Mouse (Mus musculus) frontal cortex, postnatal 14 days (tissue): ENCODE results near the gene Lamtor3.
"Not testable (repeated sequence)": the region's sequence is repeated elsewhere in the genome, so short reads cannot be mapped to it uniquely, and the experiment has no call there.

Experiments used
- DNase-seq, 2 experiments: peaks; one replicate each; pipeline ENCODE4 v3.0.0; 2022; ENCODE audit warnings: low spot score in 2 of 2

Lamtor3 gene

DNA sequence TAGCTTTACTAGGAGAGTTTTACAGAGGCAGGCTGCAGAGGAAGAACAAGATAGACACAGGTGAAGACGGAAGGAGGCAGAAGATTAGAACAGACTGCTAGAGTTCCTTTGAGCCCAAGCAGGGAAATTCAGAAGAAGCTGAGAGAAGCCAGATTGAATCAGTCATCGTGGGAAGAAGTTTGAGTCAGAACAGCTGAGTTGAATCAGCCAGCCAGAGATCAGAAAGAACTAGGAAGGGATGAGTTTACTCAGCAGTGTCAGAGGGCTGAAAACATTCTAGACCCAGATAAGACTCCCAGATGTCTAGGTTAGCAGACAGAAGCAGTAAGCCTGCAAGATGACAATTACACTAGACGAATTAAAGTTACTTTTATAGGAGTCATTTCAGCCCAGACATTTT, 15.7 kb downstream of the Lamtor3 start:
- DNase-seq: no peak

DNA sequence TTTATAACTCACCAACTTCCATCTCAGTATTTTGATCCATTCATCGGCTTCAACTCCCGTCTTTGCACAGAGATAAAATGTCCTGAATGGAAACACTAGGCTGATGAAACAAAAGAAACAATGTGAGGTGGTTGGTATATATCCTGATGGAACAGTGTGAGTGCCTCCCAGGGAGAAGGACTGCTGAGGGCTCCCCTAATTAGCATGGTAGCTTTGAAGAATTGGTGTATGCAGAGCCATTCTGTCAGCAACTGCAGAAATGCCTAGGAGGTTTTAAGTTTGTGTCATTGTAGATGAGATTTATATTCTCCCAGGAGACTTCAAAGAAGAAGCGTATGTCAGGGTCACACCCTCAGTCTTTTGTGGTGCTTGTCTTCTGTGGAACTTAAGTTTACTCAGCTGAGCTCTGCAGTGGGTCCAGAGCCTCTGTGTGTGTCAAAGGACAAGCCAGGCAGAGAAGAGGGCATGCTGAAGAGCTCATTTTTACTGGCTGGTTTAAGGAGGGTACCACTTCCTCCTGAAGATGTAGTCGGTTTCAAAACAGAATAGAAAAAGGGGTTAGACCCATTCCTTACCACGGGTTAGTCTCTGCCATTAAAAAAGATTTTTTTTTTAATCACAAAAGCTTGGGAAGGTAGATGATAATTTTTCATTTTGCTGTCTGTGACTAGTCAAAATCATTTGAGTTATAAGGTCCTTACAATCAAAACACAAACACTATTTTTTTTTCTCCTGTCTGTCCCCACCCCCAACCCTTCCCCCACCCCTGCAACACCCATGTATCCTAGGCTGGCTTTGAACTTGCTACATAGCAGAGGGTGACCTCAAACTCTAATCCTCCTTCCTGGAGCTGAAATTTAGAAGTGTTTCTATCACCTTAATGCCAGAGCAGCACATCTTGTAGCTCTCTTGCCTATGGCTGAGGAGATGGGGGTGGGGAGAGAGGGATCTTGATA, 17.5 kb downstream of the Lamtor3 start:
- DNase-seq: no peak

DNA sequence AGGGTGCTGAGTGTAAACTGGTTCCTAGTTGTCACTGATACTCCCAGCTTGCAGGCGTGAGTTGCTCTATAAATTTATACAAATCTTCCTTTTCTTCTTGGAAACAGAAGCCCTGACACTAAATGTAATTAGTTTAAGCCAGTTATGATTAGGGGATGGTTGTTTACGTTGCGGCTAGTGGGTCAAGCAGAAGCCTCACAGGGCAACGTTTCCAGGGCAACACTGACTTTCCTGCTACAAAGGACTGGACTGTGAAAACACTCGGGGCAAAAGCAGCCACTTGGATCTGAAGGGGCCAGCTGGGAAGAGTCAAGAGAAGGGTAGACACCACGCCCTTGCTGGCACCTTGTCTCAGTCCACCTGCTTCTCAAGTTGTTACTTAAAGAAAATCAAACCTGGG, 18.2 kb downstream of the Lamtor3 start:
- no peak for DNase-seq

DNA sequence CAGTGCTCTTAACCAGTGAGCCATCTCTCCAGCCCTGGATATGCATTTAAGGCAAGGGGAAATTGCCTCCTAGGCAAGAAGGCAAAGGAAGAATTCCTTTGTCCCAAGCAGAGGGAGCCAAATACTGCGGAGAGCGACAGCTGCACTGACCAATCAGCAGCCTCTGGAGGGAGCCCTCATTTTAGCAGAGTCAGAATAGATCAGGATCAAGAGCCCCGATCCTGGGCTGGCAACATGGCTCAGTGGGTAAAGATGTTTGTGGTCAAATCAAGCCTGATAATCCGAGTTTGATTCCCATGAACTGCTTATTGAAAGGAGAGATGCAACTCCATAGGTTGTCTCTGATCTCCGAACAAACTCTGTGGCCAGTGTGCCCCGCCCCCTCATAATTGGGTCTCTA, 20.3 kb downstream of the Lamtor3 start:
- DNase-seq: no peak

DNA sequence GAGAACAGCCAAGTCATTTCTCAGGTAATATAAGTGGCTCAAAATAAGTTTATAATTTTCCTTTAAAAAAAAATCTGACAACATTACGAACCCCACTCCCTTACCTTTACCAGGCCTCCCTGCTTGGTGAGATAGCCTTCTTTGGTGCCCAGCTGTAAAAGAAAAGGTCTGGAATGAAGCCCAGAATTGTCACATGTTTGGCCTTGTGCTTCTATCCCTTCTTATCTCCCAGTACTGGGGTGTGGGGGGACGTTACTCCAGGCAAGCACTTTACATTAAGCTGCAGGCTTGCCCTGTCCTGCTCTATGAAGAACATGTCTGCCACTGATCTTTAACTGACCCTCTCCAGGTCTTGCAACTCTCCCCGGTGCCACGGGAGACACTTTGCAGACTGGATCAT, 22.5 kb downstream of the Lamtor3 start:
- no peak for DNase-seq

DNA sequence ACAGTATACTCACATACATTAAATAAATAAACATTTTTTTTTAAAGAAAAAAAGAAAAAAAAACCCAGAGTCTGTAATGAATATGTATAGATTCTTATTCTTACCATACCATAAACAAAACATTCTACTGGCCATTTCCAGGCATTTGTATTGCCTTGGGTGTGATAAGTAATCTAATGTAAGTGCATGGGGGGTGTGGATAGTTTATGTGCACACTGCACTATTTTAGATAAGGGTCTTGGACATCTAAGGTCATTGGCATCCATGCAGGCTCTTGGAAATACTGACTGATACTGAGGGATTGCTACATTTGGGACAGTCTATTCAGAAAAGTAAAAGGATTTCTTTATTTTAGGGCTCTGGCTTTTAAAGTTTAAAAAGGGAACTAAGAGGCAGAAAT, 23.2 kb downstream of the Lamtor3 start:
- no peak for DNase-seq

DNA sequence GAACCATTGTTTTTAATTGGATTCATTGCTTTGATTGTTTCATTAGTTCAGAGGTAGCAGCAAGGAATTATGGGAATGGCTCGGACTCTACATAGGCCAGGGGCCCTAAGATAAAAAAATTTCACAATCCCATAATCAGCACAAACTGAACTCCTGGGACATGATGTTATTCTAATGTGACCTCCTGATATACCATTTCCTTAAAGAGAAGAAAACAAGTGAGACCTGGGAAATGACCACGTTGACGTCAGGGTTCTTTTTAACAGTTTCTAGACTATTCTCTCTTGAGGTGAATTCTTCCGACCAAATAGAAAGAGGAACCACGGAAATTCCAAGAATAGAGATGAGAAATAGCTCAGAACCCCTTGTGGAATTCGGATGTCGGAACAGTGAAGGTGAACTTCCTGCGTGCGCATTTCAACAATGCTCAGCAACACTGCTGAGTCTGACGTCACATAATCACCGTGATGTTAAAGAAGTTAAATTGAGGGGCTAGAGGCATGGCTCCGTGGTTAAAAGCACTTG, 23.9 kb downstream of the Lamtor3 start:
- no peak for DNase-seq

DNA sequence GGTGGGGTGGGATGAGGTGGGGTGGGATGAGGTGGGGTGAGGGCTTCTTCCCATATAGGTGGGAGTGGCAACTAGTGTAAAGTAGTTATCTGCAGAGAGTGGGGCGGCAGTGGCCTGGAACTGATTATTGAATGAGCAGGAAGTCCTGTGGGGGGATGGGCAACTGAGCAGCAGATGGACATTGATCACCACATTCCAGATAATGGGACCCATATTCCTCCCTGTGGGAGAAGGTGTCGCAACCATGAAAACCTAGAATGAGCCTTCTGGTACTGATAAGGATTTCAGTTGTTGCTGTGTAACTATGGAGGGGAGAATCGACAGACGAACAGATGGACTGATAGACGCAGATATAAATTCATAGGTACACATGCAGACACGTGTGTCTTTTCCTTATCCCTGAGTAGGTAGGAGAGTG, 25.4 kb downstream of the Lamtor3 start:
- no peak for DNase-seq

DNA sequence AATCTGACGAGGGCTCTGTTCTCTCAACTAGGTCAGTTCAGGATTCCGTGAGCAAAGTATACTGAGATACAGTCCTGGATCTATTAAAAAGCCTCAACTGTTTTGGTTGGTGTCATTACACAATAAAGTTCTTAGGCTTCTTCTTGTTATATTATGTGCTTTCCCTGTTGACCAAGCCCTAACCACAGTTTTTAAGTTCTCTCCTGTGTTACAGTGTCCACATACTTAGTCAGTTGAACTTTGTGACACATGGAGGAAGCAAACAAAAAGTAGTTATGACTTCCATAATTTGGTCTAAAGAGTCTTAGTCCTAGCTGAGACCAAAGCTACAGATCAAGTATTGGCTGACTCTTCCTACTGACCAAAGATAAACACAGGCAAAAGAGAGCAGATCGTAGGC, 28.5 kb downstream of the Lamtor3 start:
- DNase-seq: no peak

DNA sequence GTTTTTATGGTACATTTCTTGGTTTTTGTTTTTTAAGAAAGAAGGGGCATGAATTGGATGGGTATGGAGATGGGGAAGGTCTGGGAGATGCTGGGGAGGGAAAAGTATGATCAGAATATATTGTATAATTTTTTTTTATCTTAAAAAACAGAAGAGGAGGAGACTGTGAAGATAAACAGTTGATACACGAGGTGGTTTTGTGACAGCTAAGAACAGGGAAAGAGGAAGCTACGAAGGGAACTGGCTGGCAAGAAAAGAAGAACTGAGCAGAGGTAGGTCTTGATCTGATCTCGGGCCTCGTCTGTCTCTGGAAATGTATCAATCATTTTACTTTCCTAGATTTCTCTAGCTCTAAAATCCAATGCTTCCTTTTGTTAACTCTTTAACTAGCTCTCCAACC, 29.2 kb downstream of the Lamtor3 start:
- DNase-seq: no peak

DNA sequence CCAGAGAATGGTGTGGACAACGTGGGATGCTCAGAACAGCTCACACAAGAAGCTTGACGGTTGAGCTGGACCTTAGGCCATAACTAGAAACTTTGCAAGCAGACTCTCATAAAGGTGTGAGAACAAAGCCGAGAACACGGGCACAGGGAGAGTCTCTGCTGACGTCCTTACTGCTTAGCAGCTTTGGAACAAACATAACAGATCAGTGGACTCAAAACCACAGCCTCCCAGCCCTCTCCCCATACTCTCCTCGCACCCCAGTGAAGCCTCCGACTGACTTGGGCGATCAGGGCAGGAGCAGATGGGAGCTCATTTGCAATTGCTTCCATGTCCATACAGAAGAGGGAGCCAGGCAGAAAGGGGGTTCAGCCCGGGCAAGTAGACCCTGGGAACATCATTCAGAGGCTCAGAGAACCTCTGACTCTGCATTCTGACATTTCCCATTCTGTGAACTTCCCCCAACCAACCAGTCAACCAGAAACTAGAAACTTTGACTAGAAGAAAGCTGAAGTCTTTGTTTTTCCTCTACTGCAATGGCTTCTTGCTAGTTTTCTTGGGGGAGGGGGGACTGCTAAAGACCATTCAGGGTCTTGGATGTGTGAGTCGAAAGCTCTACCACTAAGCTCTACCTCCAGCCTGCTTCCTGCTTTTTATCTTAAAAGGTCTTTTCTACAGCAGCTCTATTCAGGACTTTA, 32.0 kb downstream of the Lamtor3 start:
- no peak for DNase-seq

DNA sequence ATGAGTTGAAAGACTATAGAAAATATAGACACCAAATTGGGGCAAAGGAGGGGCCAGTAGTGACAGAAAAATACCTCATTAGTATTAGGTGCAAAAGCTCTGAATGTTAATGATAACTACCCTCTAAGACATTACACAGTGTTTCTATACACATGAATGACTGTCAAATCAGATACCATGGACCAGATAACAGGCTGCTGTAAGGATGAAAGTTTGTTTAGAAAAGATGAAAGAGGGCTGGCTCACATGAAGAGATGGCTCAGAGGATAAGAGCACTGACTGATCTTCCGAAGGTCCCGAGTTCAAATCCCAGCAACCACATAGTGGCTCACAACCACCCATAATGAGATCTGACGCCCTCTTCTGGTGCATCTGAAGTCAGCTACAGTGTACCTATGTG, 33.0 kb downstream of the Lamtor3 start:
- not testable (repeated sequence) for DNase-seq

DNA sequence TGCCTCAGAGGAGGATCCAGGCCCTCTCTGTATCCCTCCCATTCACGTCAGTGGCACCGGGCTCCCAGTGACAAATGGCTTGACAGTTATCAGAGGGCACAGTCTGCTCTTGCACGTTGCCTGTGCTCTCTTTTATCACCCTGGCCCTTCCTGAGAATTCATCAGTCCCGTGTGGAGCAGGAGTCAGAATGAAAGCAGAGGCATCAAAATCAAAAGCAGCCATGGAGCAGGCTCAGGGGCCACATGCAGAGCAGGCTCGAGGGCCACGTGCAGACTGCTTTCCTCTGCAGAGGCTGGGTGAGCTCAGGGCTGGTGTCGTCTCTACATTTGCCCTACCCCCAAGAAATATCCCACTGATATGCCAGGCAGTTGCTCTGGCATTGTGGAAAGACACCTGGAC, 33.5 kb downstream of the Lamtor3 start:
- DNase-seq: no peak

DNA sequence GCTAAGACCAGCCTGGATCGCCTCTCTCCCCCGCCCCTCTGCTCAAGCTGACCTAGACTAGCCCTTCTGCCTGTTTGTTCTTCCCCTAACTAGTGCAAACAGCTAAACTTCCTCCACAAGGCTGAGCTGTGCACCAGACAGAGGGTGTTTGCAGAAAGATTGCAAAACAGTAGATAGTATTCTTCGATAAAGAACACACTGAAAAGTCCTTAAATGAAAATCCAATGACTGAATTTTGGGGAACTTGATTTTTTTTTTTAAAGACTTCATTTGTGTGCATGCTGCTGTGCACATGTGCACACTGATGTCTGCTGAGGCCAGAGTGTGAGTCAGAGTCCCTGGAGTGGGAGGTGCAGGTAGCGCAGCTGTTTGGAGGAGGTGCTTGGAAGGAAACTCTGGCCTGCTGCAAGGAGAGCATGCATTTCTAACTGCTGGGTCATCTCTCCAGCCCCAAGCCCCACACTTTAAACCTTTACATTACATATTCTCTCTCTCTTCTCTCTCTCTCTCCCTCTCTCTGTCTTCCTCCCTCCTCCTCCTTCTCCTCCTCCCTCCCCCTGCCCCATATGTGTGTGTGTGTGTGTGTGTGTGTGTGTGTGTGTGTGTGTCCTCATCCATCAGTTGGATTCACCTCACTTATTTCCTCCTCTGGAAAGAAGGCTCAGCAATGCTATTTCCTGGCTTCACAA, 34.1 kb downstream of the Lamtor3 start:
- DNase-seq: no peak

DNA sequence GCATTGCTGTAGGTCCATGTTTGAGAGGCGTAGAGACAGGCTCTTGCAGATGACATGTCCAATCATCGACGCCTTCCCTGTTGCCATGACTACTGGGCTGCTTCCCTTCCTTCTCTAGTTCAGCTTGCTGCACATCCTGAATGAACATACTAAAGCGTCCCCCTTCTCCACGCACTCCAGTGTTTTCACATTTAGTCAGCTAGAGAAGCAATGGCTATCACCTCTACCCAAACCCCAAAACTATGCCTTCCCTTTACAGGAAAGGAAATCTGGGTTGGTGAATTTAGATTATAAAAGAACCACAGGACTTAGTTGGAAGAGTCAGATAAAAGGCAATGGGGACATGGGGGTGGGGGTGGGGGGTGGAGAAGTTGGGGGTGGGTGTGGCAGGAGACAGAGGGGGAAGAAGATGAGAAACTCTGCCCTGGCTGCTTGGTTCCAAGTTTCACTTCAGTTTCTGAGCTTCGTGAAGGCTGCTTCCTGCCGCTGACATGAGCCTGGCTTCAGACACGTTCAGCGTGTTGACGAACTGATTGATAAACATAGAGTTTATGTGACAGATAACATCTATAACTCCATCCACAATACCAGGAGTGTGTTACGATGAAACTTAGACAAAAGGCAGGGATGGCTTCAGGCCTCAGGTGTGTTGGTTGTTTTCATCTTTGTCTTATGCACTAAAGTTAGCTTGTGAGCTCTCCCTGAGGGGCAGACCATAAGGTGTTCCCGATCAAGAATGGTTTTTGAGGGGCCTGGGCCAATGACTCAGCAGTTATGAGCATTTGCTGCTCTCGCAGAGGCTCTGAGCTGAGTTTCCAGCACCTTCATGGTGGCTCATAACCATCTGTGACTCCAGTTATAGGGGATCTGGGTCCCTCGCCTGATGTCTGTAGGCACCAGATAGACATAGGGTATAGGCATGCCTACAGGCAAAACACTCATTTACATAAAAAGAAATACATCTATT, 34.9 kb downstream of the Lamtor3 start:
- peak; percentile 63 to 70 for DNase-seq

DNA sequence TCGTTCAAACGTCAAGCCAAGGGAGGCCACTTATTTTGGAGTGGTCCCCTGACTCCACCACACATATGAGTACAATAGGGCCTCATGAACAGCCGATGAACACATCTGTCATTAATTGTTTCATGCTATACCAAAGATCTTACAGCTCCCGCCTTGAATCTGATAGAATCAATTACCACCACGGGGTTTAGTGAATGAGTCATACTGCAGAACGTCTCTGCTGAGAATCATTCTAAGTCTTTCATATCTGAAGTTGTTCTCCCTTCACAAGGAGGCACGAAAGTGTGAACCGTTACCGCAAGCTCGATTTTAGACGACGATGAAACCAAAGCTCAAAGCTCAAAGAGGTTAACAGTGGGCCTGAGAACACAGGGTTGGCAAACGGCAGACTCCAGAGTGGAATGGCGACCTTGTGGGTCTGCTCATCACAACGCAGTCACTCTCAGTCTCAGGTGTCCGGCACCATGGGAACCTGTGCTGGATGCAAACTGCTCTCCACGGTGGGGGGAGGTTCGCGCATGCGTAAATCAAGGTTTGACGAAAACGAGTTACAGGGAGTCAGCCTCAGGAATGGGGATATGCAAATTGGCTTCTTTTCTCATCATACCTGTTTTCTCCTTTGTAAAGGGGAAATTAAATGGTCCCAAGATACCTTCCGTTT, 36.1 kb downstream of the Lamtor3 start:
- DNase-seq: no peak

DNA sequence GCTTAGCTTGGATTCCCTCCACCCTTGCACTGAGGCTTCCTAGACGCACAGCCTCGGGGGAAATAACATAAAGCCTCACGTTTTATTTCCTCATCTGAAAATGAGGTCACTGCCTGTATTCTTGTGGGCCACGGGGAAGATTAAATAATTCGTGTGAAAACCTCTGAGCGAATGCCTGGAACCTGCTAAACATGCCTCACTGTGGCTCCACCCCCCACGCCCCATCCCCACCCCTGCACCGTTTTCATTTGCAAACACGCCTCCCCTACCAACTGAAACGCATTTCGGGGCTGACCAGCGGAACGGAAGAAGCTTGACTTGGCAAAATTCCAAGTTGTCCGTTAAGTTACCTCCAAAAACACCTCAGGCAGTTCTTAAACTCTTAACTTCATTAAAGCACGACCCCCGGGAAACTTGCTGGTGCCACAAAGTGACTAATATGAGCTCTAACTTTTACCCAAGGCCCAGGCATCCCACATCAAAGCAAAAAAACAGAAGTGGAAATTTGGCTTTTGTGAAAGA, 37.3 kb downstream of the Lamtor3 start:
- no peak for DNase-seq

DNA sequence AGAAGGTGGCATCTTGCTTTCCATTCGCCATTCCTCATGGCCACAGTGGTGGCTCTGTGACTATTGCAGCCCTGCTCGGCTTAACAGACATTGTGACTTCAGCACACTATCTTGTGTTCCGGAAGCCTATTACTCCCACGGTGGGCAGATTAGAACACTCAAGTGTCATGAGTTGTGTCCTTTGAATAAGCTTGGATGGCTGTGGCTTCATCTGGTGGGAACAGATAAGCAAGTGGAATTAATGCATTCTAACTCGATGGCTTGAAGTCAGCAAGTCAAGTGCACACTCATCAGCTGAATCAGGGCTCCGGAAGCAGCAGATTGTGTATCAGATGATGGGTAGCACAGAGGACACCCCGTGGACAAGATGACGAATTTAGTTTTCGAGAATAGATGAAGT, 39.6 kb downstream of the Lamtor3 start:
- DNase-seq: no peak

DNA sequence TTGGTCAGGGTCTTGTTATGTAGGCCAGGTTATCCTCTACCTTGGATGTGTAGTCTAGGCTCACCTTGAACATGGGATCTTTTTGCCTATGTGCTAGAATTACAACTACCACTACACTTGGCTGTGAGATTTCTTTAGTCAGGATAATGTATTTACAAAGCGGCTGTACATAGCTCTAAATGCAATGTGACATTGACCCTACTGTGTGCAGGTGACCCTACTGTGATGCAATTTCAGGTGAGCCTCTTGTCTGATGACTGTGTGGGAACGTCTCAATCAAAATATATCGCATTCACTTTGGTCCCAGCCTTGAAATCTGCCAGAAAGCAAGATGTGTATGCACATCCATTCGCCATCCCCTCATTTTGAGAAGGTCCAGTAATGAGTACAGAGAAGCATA, 40.0 kb downstream of the Lamtor3 start:
- no peak for DNase-seq

DNA sequence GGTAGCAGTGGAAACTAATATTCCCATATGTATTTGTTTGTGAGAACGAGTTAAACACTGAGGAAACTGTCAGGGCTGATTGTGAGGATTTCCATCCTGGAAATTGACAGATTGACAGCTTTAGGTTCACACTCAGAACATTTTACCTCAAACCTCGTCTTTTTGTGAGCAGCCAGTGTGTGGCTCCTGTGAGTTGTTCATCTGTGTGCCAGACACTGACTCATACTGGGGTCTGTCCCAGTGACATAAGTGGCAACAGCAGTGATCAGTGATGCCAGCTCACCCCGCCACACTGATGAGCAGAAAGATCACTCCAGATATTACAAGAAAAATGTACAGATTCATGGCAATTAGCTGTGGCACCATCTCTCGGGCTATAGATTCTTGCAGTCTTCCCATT, 41.1 kb downstream of the Lamtor3 start:
- DNase-seq: no peak
